Mouse (Mus musculus) testis, postnatal 10 days (tissue): ENCODE measurements at regions not wholly inside any gene's neighbourhood (a gene's known extent, or its start where the extent isn't known, plus 50 kb on each side); places are given as distances from the start of the nearest gene placed in this dataset.

Experiments used
- DNase-seq: peaks from one replicate; pipeline ENCODE4 v3.0.0; 2021; ENCODE audit warnings: low spot score

DNA sequence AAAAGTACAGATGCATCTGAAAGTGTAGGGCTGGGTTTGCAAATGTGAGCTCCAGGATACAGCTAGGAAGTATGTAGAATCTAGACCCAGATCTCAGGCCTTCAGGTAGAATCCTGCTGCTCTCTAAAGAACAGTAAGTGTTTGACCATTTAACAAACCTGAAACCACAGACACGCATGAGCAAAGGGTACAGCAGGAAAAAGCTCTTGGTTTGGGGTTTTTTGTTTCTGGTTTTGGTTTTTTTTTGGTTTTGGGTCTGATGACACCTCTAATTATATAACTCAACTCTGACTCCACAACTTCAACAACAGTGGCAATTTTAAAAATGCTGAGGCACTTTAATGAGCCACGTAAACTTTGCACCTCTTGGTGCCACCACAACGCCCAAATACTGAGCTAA is 165.3 kb upstream of the Smim15 start:
- no peak for DNase-seq

- no peak for DNase-seq
These were observed 171.0 kb upstream of the Smim15 start for GRCm38 (mm10) chr13:107873244-107873667.

DNA sequence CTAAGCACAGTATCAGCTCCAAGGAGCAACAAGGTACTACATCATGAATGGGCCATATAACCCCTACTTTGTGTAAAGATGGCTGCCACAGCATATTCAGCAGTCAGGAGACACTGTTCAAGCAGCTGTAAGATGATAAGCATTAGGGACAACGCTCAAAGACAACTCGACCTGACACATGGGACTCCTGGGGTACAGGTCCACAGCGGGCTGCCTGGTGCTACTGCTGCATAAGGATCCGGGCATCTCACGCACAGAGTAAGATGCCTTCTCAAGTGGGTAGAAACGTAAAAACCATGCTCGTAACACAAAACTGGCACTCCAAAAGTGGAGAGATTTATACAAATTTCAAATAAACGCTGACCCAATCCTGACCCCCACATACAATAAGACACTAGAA is 171.7 kb upstream of the Smim15 start:
- no peak for DNase-seq

DNA sequence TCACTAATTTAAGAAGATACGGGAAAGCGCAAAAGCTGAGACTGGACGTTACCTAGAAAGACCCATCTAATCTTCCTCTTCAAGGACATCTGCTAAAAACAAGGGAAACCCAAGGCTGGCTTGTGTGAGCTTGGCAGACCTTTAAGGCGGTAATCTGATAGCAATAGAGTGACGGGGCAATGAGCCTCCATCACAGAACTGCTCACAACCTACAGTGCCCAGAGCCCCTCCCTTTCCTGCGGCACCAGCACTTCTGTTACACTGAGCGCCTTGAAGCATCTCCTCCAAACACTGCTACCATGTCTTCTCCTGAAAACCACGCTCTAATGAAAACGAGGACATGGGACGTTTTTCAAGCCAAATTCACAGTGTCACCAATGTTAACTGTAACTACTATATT is 172.1 kb upstream of the Smim15 start:
- DNase-seq = no peak

DNA sequence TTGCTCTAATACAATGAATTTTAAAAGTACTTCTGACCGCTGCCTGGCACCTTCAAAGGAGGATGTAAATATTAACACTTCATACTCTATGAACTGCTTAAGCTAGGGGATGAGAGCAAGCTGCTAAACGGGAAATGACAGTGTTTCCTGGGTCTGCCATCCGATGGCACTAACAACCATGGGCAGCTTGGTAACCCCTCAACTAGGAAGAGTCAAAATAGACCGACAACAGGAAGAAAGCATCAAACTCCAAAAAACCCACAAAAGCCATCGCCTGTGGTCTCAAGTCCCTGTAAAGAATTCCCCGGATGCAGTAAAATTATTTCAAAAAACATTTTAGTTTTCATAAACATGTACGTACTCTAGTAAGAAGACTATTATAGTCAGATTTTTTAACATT is 175.3 kb upstream of the Smim15 start:
- no peak for DNase-seq

DNA sequence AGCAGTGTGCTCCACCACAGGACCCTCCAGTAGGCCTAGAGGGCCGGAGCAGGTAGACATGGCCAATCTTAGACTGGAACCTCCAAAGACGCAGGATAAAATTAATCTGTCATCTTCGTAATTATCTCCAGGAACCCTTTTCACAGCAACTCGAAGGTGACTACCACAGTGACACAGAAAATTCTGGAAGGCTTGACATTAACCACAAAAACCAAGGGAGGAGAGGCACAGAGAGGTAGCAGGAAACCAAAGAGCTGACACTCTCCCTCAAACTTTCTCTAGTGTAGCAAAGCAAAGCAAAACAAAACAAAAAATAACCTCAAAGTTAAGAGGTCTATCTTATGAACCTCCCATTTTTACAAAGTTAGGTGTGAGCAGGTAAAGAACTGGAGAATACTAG is 177.4 kb upstream of the Smim15 start:
- no peak for DNase-seq

GRCm38 (mm10) chr13:107862793-107863654 is 181.2 kb upstream of the Smim15 start:
- DNase-seq = no peak

- no peak for DNase-seq
These were observed 182.7 kb upstream of the Smim15 start for GRCm38 (mm10) chr13:107861384-107862134.

DNA sequence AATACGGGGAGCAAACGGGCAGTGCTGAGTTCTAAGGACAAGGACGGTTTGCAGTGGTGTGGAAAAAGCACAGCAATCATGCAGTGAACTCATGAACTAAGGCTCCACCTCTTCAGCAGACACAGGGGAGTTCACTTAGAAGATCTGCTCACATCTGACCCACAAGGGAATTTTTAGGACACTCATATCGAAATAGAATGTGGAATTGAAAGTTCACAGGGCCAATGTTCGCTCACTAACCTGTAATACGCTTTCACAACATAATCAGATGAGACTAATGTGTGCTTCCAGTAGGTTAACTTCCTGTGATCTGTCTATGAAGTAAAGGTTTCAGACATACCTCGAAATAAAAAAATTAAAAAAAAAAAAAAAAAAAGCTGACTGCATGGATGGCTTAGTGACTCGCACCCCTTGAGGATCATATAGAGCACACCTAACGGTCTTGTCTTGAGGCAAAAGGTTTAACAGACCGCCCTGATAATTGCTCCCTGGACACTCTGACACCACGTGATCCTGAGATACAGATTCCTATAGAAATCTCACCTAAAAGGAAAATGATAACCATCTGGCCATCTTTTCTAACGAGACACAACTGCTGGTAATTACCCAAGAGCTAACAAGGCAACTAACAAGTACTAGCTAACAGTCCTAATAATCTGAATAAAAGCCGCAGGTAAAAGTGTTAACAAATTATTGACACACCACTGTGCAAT is 187.0 kb upstream of the Smim15 start:
- no peak for DNase-seq

DNA sequence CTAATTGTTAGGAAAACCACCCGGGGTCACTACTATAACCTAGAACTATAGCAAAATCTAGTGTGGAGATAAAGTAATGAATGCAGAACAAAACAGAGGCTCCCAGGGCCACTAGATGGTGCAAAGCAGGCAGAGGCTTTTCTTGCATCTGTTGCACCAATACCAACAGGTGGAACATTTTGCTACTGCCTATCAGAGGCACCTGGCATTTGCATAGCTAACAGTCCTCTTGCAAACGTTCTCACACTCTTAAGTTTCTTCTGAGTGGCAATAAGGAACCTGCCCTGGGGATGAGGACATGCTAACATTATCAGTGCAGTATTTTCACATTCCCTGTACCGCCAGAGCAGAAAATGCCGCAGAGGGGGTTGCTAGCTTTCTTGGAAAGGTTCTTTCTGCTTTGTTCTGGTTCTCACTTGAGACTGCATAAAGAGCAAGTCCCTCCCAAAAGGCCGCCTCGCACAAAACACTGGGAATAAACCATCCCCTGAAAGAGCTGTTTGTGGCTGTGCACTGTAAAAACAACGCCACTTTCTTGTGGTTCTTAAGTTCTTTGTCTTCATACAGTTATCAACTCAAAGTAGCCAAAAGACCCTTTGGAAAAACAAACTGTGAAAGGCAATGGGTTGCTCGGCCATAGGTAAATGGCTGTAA is 193.2 kb upstream of the Smim15 start:
- no peak for DNase-seq

DNA sequence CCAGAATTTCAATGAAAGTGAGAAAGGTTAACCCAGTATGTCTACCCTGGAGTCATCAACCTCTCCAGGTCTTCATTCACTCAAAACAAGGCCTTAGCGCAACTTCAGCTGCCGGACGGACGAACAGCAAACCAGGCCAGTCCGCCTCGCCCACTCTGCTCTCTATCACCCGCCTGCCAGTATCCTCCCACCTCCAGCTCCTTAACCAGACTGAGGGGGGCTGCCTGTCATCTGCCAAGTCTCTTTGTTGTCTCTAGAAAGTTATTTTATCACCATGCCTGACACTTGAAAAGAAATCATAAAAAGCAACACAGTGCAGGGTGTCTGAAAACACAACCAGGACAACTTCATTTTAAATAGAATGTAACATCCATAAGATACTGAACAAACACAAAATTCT is 195.4 kb upstream of the Smim15 start:
- DNase-seq = no peak

DNA sequence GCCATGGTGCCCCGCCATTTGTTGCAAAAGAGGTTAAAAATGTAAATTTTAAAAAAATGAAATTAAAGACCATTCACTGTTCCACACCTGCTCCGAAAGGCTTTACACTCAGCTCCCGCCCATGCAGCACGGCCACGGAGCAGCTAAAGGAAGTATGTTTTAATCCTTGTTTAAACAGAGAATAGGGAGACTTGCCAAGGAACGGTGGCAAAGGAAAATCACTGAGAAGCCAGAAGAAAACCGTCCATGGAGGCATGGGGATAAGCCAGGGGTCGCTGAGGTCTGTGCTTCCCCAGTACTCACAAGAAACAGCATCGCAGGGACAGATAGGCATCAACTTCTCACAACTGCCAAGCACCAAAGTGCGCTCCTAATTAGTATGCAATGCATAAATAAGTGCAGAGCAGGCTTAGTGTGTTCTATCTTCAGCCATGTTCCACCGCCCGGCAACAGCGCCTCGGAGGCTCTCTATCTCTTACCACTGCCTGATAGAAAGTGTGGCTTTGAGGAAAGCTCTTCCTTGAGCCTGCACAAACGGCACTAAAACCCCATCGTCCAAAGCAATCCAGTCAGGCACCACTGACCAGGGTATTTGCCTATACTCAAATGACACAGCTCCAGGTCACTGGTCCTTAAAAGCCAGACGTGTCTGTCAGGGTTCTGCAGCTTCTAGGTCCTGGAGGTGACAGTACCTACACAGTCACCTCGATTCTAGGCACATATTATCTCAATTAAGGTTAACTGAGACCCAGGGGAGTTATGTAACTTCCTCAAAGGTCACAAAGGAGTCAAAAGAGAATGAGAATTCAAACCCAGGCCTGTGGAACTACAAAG is 196.8 kb upstream of the Smim15 start:
- DNase-seq = no peak

GRCm38 (mm10) chr13:107846621-107847178 is 197.5 kb upstream of the Smim15 start:
- DNase-seq = no peak

DNA sequence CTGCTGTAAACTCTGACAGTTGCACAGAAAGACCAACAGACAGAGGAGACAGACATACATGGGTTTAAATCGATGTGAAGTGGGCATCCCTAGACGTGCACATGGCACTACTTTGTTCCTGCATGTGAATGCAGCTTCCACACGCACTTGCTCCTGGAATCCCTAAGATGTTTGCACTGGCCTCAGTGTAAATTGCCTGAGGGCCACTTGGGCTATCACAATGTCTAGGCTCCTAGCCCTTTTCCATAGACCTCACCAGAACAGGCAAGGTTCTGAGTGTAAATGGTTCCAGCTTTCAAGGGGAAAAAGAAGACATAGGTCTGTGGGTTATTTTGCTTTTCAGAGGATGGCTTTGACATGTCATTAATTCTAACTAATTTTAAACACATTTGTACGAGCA is 198.4 kb upstream of the Smim15 start:
- no peak for DNase-seq

- DNase-seq = no peak
These were observed 200.2 kb upstream of the Smim15 start for GRCm38 (mm10) chr13:107844085-107844484.

- DNase-seq = no peak
These were observed 206.0 kb upstream of the Smim15 start for GRCm38 (mm10) chr13:107838126-107838715.

- DNase-seq = no peak
These were observed 206.9 kb upstream of the Smim15 start for GRCm38 (mm10) chr13:107837206-107837952.

DNA sequence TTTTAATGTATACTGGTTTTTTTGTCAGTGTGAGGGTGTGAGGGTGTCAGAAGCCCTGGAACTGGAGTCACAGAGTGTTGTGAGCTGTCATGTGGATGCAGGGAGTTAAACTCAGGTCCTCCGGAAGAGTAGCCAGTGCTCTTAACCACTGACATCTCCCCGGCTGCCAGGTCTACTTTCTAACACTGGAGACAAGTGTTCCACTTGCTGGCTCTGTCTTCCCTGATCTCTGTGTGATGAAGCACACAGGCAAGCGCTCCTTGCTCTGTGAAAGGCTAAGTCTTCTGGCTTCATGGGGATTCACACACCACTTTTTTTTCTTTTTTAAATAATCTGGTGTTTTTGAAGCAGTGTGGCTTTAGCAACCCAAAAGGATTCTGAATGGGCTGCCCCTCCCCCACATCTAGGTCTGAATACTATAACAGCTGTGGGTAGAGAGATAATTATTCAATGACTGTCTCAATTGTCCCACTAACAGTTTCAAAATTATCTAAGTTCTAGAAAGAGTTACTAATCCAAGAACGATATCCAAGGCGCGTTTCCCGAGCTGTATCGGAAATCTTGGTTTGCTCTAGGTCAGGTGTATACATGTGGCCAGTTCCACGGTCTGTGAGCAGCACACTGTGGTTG is 208.4 kb upstream of the Smim15 start:
- no peak for DNase-seq

DNA sequence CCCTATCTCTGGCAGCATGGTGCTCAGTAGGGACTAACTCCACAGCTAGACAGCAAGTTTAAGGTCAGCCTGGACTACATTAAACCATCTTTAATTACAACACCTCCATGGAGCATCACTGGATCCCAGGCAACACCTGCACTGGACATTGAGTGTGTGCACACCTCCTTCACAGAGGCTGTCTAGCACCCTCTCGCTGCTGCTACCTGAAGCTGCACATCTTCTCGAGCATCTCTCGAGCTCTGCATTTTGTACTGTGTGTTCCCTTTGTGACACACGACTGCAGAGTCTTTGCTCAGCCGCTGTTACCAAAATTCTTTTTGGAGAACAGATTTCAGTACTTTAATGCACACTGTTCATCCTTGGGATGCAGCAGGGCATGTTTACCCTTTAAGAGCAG is 212.2 kb upstream of the Smim15 start:
- DNase-seq = no peak
